Mouse (Mus musculus) fibroblast of lung, adult 2 months (primary cell): Measurements from ENCODE around the gene Olfr1202.

Experiments used
- DNase-seq: peaks from one replicate; pipeline ENCODE4 v3.0.0-alpha.2; 2011; ENCODE audit warnings: low read depth

Olfr1202 gene

DNA sequence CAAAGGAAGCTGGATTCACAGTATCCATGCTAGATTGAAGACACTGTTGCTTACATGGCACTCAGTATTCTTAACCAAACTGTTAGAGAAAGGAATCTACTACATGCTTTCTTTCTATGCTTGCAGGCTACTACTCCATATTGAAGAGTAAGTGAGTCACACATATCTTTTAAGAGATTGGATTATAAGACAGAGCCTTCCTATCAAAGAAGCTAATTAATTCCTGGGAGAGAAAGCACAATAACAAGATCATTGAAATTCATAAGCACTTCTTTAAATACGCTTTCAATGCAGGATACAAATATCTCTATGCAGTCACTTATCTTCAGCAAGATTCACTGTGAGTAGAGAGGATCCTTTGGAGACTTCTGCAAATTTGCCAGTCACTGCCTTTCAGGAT lies at the start of gene Olfr1202:
Olfr1202 (plus strand) TSS at position 301 of the 400 bp plus-strand sequence.
- no peak for DNase-seq

DNA sequence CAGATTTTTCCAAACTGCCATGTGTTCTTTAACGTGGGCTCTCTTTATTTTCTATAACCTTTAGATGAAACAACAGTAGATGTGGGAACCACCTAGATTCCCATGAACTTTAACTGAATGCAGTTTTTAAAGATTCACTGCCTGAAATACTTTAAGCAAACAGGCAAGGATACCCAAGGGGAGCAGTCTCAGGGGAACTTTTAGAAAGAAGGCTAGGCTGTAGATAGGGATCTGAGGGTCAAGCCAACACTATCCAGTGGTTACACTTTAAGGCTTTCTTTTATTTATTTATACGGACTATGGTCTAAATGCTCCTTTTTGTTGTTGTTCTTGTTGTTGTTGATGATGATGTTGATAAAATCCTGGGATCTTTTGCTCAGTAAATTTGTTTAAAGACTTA lies 43.9 kb upstream of the Olfr1202 start, which contains the start of gene Olfr1200:
Olfr1200 (minus strand) TSS at position 101 of the 400 bp plus-strand sequence.
- DNase-seq, result no peak

DNA sequence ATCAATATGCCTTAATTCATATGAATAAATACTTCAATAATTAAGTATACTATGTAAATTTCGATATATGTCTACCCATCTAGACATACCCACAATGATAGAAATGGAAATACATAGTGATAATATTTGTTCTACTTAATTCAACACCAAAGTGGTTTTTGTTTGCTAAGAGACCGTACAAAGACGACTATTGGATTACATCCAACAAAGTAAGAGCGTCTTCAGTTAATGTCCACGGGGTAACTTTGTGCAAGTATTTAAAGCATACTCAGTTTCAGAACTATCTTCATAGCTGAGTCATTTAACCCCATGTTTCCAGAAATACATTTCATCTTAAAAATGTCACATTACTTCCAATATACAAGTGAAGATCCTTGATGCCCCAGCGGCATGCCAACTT lies 21.6 kb upstream of the Olfr1202 start, which contains the start of gene Olfr1201:
Olfr1201 (plus strand) TSS at position 301 of the 400 bp plus-strand sequence.
- DNase-seq, result no peak

DNA sequence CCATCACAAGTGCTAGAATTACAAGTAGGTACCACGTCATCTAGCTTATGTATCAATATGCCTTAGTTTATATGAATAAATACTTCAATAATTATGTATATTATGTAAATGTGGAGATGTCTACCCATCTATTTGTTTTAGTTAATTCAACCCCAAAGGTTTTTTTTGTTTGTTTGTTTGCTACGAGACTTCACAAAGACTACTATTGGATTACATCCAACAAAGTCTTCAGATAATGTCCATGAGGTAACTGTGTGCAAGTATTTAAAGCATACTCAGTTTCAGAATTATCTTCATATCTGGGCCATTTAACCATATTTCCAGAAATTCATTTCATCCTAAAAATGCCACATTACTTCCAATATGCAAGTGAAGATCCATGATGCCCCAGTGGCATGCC lies 15.1 kb downstream of the Olfr1202 start, which contains the start of gene Olfr1205:
Olfr1205 (plus strand) TSS at position 301 of the 400 bp plus-strand sequence.
- DNase-seq, result no peak

DNA sequence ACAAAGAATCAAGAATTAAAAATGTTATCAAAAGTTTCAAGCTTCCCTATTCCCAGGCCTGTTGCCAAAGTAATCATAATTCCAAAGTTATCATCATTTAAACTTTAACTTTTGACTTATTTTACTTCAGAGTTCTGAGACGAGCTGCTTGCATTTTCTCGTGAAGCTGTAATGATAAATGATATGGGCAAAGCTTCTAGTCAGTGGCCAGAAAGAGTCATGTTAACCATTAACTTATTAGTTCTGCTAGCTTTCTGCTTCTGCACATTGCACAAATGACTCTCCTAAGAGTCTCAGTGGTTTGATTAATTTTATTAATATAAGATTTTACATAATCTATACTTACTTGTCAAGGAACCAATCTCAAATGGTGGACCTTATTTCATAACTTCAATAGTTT lies 24.2 kb downstream of the Olfr1202 start:
- DNase-seq, result no peak

DNA sequence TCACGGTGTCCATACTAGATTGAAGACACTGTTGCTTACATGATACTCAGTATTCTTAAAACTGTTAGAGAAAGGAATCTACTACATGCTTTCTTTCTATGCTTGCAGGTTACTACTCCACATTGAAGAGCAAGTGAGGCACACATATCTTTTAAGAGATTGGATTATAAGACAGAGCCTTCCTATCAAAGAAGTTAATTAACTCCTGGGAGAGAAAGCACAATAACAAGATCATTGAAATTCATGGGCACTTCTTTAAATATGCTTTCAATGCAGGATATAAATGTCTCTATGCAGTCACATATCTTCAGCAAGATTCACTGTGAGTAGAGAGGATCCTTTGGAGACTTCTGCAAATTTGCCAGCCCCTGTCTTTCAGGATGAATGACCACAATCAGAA lies 34.7 kb downstream of the Olfr1202 start, which contains the start of gene Olfr1204:
Olfr1204 (plus strand) TSS at position 301 of the 400 bp plus-strand sequence.
- DNase-seq, result no peak

DNA sequence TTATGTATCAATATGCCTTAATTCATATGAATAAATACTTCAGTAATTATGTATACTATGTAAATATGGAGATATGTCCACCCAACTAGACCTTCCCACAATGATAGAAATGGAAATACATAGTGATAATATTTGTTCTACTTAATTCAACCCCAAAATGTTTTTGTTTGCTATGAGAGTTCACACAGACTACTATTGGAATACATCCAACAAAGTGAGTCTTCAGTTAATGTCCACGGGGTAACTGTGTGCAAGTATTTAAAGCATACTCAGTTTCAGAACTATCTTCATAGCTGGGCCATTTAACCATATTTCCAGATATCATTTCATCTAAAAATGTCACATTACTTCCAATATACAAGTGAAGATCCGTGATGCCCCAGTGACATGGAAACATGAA lies 48.6 kb downstream of the Olfr1202 start, which contains the start of gene Olfr1206:
Olfr1206 (plus strand) TSS at position 301 of the 400 bp plus-strand sequence.
- DNase-seq, result no peak
